Mouse (Mus musculus) natural killer cell, adult 2 months (primary cell): ENCODE measurements at regions not wholly inside any gene's neighbourhood (a gene's known extent, or its start where the extent isn't known, plus 50 kb on each side); places are given as distances from the start of the nearest gene placed in this dataset.

ENCODE experiments used
- DNase-seq, 2 experiments: peaks; one replicate each; pipeline ENCODE4 v3.0.0; 2022; ENCODE audit warnings: low spot score in 2 of 2

DNA sequence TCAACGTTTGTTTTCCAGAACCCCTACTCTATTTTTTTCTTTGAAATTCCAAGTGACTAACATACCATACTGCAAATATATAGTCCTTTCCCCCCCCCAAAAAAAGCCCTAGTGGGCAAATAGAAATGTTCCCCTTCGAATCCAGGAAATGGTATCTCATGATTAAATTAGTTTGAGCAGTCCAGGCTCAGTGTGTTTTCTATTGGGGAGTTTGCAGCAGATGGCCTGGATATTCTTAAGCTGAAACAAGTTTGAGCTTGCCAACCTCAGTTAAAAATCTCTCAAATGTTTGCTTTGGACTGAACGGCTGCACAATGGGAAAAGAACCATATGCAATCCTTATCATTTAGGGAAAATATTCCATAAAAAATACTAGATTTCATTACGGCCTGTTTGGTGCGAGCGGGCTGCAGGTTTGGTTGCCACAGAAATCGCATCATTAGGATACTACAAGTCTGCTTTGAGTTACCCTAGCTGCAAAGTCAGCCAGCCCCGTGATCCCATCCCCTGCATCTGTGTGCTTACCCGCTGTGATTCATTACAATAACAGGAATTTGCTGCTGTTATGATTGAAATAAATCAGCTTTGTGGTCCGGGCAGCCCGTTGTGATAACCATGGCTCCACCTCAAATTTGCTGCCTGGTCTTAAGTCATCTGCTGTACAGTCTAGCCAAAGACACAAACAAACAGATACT lies 227.2 kb upstream of the Zfp637 start:
- no peak for DNase-seq

DNA sequence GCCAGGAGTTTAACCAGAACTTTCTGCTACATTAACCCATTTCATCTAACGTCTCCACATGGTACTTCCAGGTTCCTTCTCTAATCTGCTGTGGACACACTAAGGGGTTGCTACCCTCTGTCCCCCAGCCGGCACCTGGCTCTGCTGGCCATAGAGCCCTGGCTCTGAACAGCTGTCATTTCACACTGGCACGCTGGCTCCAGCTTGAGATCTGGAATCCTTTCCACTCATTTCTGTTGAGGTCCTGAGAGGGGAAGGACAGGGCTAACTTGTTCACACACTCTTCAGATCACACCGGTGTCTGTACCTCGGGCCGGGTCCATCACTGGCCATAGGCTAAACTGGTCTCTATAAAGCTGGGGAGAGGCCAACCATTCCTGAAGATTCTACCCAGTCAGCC lies 226.6 kb upstream of the Zfp637 start:
- DNase-seq: no peak

DNA sequence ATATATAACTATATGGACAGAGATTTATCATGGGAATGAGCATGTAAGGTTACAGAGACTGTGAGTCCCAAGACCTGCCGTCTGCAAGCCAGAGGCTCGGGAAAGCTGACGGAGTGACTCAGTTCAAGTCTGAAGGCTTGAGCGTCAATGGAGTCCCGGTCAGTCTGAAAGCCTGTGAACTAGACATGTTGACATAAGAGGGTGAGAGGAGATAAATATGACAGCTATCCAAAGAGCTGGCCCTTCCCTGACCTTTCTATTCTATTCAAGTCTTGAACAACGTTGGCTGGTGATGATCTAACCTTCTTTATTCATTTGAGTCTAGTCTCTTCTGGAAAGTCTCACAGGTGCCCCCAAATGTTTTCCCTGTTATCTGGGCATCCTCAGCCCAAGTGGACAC lies 223.8 kb upstream of the Zfp637 start:
- DNase-seq: no peak

DNA sequence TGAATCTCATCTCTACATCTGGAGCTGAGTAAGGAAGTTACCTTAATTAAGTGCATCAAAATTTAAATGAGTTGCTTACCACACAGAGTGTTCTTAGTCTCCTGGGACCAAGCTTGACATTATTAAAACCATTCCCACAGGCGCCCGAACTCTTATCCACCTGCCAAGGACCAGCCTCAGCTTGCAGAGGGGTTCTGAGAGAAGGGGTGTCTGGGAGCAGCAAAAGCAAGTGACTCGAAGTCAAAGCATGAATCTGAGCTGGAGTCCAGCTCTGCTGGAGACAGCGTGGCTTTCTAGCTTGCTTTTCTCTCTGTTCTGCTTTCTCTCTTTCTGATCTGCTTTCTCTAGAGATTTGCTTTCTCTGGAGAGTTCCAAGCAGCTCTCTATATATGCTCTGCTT lies 223.0 kb upstream of the Zfp637 start:
- no peak for DNase-seq

DNA sequence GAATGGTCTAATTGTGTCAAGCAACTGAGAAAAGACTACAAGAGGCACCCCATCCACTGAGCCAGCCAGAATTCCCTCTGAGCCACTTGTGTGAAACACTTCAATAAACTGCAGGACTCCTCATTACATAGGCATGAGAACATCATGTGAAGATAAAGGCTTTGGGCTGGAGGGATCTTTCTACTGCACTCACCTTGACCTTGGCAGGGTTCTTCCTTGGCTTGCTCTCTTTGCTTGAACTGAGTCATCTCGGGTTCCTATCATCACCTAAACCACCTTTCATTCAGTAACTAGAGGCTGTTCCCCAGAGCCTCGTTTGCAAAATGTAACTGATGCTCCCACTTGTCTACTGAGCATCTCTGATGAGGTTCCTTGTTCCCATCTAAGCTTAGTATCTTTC lies 221.4 kb upstream of the Zfp637 start:
- no peak for DNase-seq

DNA sequence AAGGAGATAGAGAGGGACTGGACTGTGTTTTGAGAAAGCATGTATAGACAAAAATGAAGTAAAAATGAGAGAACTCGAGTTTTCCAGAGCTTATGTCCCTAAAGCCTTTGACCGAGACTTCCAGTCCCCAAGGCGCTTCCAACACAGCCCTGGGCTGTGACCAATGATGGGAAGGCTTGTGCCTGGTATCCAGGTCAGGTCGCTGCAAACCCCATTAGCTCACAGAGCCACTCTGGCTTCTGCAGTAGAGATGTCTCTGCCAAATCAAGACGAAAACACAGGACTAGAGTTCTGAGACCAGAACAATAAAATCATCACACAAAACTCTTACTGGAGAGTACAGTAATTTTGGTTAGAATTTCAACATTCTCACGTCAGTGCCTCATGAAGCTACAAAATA lies 218.5 kb upstream of the Zfp637 start:
- DNase-seq: no peak

DNA sequence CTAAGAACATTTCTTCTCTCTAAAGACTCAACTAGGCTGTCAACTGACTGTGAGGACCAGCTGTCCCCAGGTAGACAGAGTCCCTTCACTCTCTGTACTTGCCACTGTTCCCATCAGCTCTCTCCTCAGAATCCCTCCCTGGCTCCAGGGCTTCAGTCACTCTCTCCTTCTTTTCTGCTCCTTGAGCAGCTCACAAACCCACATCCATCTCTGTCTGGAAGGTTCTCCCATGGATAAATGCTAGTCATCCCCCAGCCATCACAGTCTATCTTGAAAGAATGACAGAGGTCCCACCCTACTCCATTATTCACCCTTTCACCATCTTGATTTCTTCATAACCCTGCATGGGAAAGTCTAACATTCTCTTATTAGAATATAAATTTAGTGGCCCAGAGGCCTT lies 218.0 kb upstream of the Zfp637 start:
- DNase-seq: no peak

DNA sequence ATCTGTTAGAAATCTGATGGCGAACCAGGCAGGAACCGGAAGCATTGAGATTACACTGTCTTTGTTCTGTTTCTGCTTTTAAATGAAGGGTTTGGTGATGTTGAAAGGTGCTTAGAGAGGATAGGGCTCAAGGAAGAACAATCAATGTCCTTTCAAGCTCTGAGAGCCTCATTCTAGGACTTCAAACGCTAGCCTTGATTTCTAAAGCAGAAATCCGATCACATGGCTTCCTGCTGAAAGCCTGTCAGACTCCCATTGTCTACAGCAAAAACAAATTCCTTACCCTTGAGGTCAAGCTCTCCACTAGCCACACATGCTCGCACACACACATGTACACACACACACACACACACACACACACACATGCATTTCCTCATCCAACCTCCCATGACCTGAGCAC lies 215.3 kb upstream of the Zfp637 start:
- DNase-seq: no peak

DNA sequence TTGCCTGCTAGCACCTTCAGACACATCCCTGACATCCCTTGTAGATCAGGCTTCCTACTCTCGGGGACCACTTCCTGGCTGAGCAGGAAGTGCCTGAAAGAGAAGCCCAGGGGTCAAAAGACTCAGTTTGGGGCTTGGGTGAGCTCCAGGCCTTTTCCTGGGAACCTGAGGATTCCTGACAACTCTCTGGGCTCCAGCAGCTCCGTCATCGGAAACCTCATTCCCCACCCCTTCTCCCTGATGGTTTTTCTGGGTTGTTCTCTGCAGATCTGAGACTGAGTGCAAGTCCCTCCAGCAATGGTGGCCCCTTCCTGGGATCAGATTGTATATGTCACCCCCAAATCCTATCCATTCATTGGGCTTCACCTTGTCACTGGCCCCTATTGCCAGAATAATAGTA lies 213.5 kb upstream of the Zfp637 start:
- DNase-seq: no peak

DNA sequence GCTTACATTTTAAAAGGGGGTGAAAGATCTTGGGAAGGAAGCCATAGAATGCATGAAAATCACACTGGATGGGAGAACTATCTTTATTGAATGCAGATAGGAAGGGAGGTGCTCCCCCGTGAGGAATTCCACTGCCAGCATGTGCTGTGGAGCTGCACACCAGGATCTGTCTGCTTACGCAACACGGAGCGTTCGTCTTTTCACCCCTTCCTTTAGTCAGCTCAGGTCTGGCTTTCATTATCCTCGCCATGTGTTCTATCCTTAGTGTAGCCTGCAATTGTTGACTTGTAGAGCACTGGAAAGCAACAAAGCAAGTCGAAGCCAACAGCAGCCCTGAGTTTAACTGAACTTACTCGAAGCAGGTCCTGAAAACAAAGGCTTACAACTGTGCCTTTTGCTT lies 194.4 kb upstream of the Zfp637 start:
- no peak for DNase-seq

DNA sequence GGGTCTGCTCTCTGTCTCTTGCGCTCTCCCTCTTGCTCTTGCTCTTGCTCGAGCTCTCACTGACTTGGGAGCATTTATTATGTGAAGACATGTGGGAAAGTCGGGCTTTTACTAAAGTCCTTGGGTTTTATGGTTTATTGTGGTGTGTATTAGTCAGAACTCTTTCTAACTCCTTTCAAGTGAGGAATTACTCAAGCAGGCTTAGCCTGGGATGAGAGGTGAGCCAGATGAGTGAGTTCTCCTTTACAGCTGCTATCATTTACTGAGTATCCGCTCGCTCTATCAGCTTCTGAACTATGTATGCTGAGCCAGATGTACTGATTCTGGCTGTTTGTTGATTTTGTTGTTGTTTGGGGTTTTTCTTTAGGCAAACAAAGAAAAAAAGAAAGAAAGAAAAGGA lies 190.4 kb upstream of the Zfp637 start:
- DNase-seq: no peak

DNA sequence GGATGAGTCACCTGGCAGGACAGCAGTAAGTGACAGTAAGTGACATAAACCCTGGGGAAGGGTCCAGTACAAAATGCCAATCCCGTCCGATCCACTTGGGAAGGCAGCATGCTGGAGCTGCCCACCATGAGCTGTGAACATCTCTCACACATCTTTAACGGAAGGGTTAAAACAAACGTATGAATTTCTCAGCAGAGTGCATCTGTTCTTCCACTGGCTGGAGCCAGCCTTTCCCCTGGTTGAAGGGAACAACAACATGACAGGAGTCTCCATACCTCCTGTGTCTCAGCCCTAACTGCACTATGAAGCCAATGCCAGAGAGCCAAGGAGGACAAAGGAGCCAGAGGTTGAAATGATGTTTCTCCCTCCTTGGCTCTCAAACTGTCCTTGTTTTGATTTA lies 189.4 kb upstream of the Zfp637 start:
- DNase-seq: no peak

DNA sequence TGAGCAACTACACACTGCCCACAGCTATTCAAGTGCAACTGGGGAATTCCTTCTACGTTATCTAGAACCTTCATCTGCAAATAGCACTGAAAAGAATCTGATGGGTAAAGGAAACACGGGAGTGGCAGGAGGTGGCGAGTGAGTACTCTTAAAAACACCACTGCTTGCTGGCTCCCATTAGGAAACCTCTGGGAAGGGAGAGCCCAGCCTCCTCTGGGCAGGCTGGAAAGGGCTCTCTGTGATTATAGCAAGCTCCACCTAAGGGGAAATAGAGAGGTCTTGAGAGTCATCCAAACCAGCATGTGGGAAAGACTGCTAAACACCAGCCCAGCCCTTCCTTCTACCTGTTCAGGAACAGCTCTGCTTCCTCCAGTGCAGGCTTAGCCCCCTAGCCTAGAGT lies 189.0 kb upstream of the Zfp637 start:
- DNase-seq: no peak

DNA sequence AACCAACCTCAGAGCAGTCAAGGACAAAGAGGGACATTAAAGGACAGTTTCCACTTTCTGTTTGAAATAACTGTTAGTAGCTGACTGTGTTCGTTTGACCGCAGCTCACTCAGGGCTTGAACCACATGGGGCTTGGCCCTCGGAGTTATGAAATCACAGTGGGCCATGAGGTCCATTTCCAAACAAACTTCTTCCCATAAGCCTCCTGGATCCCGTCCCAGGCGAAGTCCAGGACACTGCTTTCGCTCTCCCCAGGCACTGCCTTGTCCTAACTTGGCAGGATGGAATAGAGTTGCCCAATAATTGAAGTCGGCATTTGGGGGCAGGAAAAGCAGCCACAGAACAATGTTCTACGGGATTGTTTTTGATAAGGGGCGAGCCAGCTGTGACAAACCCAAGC lies 188.1 kb upstream of the Zfp637 start:
- no peak for DNase-seq

DNA sequence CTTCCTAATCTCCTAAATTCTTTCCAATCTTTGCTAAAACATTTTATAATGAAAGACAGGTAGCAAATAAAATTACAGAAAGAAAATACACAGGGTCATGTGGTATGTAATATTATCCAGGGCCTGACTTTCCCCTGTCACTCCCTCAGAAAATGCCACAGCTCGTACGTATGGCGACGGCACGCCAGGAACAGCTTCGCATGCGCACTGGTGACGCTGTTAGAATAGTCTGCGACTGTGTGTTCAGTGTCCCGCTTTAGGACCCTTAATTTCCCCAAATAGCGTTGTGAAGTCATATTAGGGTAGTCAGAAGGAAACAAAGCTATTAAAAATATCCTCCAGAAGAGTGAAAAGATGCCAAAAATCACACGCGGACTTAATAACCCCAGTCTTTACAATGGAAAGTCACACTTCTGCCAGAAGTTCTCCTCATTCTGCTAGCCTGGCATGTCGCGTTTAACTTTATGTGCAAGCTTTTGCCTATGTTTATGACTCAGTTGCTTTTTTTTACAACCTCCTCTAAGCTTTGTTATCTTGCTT lies 187.0 kb upstream of the Zfp637 start:
- no peak for DNase-seq

DNA sequence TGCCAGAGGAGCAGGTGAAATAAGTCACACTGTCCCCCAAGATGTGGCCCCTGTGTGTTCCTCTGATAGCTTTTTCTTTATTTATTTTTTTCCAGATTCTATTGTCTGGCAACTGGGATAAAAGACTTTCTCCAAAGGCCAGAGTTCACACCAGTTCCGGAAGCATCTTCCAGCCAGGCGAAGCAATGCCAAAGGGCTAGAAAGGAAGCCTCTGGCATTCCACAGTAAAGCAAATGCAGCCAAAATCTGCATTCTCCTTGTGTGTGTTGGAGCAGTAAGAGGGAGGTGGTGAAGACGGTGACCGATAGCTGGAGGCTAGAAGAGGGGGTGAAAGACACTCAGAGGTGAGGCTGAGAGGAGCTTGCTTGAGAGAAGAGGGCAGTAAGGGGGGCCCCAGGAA lies 185.0 kb upstream of the Zfp637 start:
- no peak for DNase-seq

DNA sequence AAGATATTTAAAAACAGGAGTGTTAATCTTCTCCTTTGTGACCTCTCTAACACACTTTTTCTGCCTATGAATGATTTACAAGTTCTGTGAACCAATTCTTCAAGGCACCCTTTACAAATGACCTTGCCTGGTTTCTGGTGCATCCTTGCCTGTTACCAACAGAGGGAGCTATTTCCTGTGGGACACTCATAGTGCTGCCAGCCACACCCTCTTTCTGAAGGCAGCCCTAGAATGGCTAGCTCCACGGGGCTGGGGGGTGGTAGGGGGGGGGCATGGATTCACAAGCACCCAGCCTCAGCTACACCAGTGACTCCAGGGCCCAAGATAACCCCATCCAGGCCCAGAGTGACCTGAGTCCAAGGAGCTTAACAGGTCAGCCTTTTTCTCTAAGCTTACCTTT lies 180.4 kb upstream of the Zfp637 start:
- peak; percentile 28 to 41 for DNase-seq

DNA sequence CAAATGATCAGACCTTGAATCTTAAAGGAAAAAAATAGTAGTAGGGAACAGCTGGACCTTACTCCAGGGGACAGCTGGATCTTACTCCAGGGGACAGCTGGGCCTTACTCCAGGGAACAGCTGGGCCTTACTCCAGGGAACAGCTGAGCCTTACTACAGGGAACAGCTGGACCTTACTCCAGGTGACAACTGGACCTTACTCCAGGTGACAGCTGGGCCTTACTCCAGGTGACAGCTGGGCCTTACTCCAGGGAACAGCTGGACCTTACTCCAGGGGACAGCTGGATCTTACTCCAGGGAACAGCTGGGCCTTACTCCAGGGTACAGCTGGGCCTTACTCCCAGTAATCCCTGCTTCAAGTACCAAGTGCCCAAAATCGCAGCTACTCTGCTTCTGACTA lies 178.3 kb upstream of the Zfp637 start:
- no peak for DNase-seq

DNA sequence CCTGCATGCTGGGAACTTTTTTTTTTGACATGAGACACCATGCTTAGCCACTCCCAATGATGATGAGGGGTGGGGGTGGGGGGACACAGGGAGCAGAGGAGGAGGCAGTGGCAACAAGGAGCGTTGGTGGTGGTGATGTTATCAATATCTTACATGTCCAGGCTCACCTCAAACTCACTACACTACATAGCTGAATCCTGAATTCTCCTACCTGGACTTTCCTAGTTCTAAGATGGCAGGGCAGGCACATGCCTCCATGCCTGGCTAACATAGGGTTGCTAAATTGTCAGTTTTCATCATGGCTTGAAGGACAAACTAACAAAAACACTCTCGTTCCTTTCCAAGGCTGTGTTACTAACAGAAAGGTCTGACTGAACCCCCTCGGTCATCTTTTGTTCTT lies 170.6 kb upstream of the Zfp637 start:
- DNase-seq: no peak

DNA sequence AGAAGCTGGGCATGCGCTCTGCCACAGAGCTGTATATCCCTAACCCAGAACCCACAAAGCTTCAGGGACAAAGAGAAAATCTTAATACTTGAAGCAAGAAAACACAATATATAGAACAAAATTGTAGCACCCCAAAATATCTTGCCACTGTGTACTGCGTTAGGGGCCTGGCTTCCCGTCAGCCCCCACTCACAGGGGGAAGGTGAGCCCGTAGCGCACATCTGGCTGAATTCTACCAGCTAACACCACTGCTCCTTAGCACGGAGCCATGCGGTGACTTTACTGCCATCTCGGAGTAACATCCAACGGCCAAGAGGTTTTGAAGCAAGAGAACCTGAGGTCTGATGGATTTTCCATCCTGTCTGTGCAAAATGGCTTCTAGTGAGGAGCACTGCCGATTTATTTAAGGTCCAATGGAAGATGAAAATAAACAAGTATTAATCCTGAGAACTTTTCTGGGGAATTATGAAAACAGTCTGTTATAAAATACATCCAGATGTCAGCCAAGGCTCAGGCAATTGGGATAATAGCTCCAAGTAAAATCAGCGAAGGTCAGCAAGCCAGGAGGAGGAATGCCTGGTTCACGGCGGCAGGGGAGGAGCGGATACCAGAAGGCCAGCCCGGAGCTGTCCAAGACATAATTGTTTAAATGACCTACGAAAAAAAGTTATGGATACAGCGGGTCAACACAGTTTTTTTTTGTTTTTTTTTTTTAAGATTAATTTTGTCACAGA lies 170.0 kb upstream of the Zfp637 start:
- DNase-seq: no peak

DNA sequence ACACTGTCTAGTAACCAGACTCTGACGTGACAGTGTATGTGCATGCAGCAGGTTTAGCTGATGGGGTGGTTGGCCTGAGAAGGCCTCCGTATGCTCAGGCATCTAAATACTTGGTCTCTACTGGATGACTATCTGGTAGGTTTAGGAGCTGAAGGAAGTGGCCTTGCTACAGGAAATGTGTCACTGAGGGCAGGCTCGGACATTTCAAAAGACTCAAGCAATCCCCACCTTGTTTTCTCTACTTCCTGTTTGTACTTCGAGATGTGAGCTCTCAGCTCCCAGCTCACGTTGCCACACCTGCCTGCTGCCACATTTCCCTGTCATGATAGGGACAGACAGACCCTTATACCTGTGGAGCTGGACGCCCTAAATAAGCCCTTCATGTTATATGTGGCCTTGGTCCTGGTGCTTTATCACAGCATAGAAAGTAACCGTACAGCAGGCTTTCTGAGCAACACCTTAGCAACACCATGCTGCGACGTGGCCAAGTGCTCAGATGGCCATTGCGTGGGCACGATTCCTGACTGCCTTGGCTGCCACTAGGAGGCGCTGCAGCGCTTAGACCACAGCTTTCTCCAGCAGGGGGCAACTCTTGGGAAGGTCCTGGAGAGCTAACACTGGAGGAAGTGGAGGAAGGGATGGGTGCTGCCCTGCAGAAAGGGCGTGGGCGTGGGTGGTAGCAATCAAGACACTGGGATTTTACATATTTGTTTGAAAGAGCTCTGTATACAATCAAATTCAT lies 165.8 kb upstream of the Zfp637 start:
- peak; percentile 29 to 49 for DNase-seq

DNA sequence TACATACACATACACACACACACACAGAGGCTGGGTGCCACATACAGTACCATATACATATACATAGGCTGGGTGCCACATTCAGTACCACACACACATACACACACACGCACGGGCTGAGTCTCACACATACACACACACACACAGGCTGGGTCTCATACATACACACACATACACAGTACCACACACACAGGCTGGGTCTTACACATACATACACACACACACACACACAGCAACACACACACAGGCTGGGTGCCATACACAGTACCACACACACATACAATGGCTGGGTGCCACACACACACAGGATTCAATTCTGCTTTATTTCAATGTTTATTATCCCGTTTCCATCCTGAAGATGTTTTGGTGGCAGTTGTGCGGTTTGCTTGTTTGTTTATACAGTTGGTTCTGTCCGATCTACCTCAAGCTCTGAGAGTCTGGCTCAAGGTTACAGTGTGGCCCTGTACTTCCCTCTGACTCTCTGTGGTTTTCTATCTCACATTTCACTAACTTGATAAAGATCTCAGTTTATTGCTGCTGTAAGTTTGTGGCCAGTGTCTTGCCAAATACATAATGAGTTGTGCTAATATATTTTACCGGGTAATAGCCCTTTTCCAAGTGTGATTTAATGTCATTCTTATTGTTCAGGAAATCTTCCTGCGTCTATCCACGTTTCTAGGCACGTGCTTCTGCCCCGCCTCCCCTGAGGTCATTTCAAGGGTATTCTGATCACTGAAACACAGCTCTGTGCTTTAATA lies 164.7 kb upstream of the Zfp637 start:
- DNase-seq: peak; percentile 27 to 60
